Mouse (Mus musculus): Measurements from ENCODE around the gene Grk4.

Grk4 gene

GRCm38 (mm10) chr5:34659686-34660590 is at the start of gene Grk4, which contains the start of gene Nop14:
Grk4 (plus strand) TSS chr5:34660379.
Nop14 (minus strand) TSS chr5:34660148.
- in situ Hi-C loops (cut with MboI, MseI) = loop anchor here (5.0 kb wide), 1 partner anchor 102 kb away; the partner anchor contains the start of gene Htt (in 2 of the 2)

DNA sequence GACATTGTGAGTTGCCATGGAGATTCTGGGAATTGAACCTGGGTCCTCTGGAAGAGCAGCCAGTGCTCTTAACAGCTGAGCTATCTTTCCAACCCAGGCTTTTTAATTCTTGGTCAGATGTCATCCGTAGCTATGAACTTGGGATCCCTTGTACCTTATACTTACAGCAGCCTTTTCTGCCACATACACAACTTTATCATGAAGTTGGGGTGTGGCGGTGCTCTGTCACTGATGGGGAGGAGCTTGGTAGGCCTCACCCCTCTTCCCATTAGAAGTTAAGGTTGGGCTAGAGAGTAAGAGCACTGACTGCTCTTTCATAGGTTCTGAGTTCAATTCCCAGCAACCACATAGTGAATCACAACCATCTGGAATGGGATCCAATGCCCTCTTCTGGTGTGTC is 27.2 kb upstream of the Grk4 start:
- in situ Hi-C loops (cut with MboI, MseI) = loop anchor here in 1 of 2 experiments (10.0 kb wide), 1 partner anchor 988 kb away; no protein-coding TSS in a partner anchor

- in situ Hi-C loops (cut with MboI, MseI) = loop anchor here in 1 of 2 experiments (10.0 kb wide), 1 partner anchor 989 kb away; no protein-coding TSS in a partner anchor
These were observed 26.5 kb upstream of the Grk4 start for GRCm38 (mm10) chr5:34633641-34634040.

GRCm38 (mm10) chr5:34634746-34635400 is 25.3 kb upstream of the Grk4 start:
- in situ Hi-C loops (cut with MboI, MseI) = loop anchor here (5.0 to 10.0 kb wide), 2 partner anchors 88 to 990 kb away; no protein-coding TSS in a partner anchor

DNA sequence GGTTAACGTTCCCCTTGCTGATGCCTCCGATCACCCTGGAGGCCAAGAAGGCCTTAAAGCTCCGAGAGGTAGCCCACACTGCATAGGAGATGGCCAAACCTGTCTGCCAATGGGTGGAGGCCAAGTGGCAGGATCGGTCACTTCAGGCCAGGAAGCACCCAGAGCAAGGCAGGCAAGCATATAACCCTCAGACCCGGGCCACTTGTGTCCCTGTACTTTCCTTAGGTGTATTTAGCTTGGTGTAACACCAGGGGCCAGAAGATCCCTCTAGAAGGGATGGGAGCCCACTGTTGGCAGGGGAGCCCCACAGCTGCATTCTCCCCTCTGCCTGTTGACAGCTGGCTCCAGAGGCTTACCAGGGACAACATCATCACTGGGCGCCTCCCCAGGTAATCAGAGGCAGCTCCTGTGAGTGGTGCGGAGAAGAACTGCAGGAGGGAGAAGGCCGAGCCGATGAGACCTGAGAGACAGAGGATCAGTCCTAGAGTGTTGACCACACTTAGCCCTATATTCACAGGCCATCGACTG is 24.4 kb upstream of the Grk4 start:
- in situ Hi-C loops (cut with MboI, MseI) = loop anchor here (5.0 to 10.0 kb wide), 2 partner anchors 88 to 991 kb away; no protein-coding TSS in a partner anchor

DNA sequence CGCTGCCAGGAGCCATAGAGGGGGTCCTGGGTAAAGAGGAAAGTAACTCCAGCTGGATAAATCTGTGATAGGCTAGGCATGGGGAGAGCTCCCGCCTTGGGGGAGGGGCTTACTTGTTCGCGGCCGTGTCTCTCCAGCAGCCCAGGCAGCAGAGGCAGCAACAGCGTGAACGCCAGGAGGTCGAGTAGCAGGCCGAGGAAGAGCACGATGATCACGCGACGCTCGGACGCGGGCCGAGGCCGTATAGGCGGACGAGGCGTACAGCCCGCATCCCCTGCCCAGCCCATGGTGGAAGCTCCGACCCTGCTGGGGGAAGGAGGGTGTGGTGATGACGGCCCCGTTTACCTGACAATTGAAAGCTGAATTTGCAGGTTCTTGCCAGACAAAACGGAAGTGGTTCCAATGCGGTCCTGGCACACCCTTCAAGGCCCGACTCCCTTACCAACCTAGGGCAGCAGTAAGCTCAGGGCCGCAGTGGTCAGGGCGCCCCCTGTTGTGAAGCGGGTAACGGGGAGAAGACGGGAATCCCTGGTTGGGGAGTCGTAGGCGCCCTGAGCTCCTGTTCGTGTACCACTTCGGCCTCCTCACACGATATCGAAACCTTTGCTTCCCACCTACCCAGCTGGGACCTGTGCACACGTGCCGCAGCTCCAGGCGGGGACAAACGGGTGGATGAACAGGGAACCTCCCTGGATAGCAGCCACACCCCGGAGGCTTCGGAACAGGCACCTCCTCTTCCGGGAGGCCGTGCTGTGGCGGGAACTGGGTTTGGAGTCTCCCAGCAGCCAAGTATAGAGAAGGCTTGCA is 23.5 kb upstream of the Grk4 start, which contains the start of gene Mfsd10:
Gene Mfsd10, minus strand, starts transcription at position 732 of the 807 bp plus-strand sequence.
- in situ Hi-C loops (cut with MboI, MseI) = loop anchor here (5.0 to 10.0 kb wide), 2 partner anchors 89 to 992 kb away; no protein-coding TSS in a partner anchor

- in situ Hi-C loops (cut with MboI, MseI) = loop anchor here (5.0 to 10.0 kb wide), 2 partner anchors 90 to 993 kb away; no protein-coding TSS in a partner anchor
These were observed 22.5 kb upstream of the Grk4 start for GRCm38 (mm10) chr5:34637591-34638156.

DNA sequence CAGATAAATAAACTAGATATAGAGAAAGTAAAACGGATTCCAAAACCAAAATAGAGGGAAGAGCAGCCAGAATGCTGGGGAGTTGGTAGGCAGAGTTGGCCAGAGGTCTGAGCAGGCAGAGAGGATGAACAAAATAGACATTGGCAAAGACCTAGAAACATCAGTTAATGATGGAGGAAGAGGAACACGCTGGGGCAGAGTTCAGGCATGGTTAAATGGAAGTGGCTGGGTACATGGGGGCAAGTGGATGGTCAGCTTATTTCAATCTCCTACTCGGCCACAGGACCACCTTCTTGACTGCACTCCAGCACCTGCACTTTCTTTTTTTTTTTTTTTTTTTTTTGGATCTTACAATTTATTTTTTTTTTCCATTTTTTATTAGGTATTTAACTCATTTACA is 18.2 kb upstream of the Grk4 start:
- in situ Hi-C loops (cut with MboI, MseI) = no loop called here

- in situ Hi-C loops (cut with MboI, MseI) = no loop called here
These were observed 17.2 kb upstream of the Grk4 start for GRCm38 (mm10) chr5:34642932-34643331.

DNA sequence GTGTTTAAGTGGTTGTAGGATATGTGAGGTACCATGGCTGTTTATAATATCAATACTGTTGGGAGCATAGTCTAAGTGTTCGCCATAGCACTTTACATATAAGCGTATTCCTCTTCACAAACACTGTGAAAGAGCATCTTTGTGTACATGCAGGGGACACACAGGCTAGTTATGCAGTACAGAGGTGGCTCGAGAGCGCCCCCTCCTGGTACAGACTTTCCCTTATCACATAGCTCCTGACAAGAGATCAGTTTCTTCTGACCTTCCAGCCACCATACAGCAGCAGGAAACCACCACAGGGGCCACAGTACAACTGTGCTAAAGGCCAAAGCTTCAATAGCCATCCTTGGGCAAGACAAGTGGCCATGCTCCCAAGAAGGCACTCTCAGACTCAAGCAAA is 12.6 kb upstream of the Grk4 start:
- in situ Hi-C loops (cut with MboI, MseI) = loop anchor here in 1 of 2 experiments (5.0 kb wide), 1 partner anchor 295 kb away; no protein-coding TSS in a partner anchor

GRCm38 (mm10) chr5:34652961-34653360 is 7.2 kb upstream of the Grk4 start:
- in situ Hi-C loops (cut with MboI, MseI) = no loop called here

GRCm38 (mm10) chr5:34654881-34655280 is 5.3 kb upstream of the Grk4 start:
- in situ Hi-C loops (cut with MboI, MseI) = no loop called here

GRCm38 (mm10) chr5:34657556-34657955 is 2.6 kb upstream of the Grk4 start:
- in situ Hi-C loops (cut with MboI, MseI) = no loop called here

- in situ Hi-C loops (cut with MboI, MseI) = loop anchor here (5.0 kb wide), 1 partner anchor 102 kb away; the partner anchor contains the start of gene Htt (in 2 of the 2)
These were observed 482 bp downstream of the Grk4 start for GRCm38 (mm10) chr5:34660591-34661130.

- in situ Hi-C loops (cut with MboI, MseI) = loop anchor here (5.0 kb wide), 1 partner anchor 100 kb away; the partner anchor contains the start of gene Htt (in 2 of the 2)
These were observed 1.7 kb downstream of the Grk4 start for GRCm38 (mm10) chr5:34661909-34662308.

DNA sequence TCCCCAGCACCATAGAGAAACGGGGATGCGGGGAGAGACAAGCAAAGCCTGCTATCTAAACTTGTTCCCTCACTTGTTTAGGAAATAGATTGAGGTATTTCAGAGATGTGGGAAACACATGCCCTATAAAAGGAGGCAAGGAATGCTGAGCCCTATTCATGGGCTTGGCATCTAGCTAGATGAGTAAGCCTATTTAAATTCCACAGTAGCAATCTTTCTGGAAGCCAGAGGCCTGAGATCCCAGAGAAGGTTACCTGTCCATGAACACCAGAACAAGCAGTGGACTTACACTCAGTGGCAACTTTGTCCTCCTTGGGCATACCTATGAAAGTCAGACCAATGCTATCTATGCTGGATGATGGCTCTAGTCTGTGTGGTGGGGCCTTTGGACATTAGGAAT is 3.1 kb downstream of the Grk4 start:
- in situ Hi-C loops (cut with MboI, MseI) = loop anchor here (5.0 kb wide), 1 partner anchor 99 kb away; the partner anchor contains the start of gene Htt (in 2 of the 2)

DNA sequence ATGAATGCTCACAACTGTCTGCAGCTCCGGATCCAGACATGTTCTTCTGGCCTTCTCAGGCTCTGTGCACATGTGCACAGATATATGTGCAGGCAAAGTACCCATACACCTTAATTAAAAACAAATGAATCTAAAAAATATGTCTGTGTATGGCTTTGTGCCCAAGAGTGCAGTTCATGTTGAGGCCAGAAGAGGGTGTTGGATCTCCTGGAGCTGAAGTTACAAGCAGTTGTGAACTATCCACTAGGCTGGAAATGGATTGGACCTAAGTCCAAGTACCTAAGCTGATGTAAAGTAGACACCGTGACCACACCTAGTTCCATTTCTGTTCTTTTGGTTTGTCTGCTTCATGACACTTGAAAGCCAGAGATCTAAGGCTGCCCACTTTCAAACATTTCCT is 9.3 kb downstream of the Grk4 start:
- in situ Hi-C loops (cut with MboI, MseI) = no loop called here

- in situ Hi-C loops (cut with MboI, MseI) = no loop called here
These were observed 10.1 kb downstream of the Grk4 start for GRCm38 (mm10) chr5:34670280-34670679.

GRCm38 (mm10) chr5:34689868-34690267 is 29.7 kb downstream of the Grk4 start:
- in situ Hi-C loops (cut with MboI, MseI) = loop anchor here in 1 of 2 experiments (10.0 kb wide), 1 partner anchor 1735 kb away; no protein-coding TSS in a partner anchor

GRCm38 (mm10) chr5:34692782-34693181 is 32.6 kb downstream of the Grk4 start:
- in situ Hi-C loops (cut with MboI, MseI) = loop anchor here in 1 of 2 experiments (10.0 kb wide), 1 partner anchor 1732 kb away; no protein-coding TSS in a partner anchor

All from T-helper 17 cell (primary cell).